Mouse (Mus musculus) cortical plate, adult 2 months (tissue): ENCODE measurements around the gene Rbl2.

Experiments
- CTCF ChIP-seq: fragments of 200-500 bp; IDR thresholded peaks from 2 replicates; pipeline ENCODE4 v1.5.1; 2011; ENCODE audit warnings: mild to moderate bottlenecking, control low read depth, low read length; ENCODE audit not compliant: insufficient read depth; ENCODE audit errors: extremely low read depth
- POLR2A ChIP-seq: fragments of 200-500 bp; IDR thresholded peaks from 2 replicates; pipeline ENCODE4 v1.6.1; 2011; ENCODE audit warnings: mild to moderate bottlenecking, low read length, control low read depth; ENCODE audit not compliant: insufficient read depth; ENCODE audit errors: extremely low read depth

DNA sequence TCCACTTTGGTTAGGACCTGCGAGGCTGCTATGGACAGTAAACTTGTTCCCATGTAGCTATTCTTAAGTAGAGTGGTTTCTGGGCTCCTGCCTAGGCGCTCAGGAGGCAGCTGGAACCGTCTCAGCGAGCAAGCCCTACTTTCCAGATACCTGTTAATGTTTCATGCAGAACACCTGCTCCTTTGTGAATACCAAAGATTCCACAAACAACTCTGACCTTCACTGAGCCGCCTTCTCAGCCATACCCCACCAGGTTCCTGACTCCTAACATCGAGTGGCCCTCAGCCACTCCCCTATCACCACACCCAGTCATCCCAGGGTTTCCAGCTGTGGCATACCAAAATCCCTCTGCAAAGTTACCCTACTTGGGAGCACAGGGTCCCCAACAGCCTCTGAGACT lies 100.3 kb downstream of the Rbl2 start:
- TF ChIP-seq POLR2A (no peak), CTCF (no peak)
